Mouse (Mus musculus) G1E (cell line): ENCODE measurements around the gene Supt3.

Source experiments
- CTCF ChIP-seq: IDR thresholded peaks from 2 replicates; pipeline ENCODE4 v1.5.1; 2012; ENCODE audit warnings: low read depth, low read length, inconsistent platforms, mixed read lengths
- TAL1 ChIP-seq: conservative IDR thresholded peaks from 2 replicates; pipeline ENCODE4 v1.6.1; 2012; ENCODE audit warnings: low read depth, low read length, inconsistent platforms, mixed read lengths

DNA sequence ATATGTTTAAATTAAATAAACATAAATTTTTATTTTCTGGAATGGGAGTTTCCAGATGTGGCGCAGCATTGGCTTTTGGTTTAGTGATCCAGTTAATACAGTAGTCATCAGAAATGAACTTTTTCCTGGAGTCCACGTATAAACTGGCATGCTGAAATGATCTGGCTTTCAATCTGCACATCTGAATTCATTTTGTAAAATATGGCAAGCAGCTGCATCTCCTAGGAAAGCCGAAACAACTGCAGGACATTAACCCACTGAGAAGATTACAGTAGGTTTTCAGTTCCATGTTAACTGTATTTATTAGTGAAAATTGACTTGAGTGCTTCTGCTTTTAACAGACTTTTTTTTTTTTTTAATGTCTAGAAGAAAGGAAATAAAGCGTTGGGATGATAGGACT, 5.4 kb downstream of the Supt3 start:
- TF ChIP-seq CTCF (no peak), TAL1 (no peak)
